Comparison of ENCODE assay signal across 7 mouse cellular contexts in the genomic region with DNA sequence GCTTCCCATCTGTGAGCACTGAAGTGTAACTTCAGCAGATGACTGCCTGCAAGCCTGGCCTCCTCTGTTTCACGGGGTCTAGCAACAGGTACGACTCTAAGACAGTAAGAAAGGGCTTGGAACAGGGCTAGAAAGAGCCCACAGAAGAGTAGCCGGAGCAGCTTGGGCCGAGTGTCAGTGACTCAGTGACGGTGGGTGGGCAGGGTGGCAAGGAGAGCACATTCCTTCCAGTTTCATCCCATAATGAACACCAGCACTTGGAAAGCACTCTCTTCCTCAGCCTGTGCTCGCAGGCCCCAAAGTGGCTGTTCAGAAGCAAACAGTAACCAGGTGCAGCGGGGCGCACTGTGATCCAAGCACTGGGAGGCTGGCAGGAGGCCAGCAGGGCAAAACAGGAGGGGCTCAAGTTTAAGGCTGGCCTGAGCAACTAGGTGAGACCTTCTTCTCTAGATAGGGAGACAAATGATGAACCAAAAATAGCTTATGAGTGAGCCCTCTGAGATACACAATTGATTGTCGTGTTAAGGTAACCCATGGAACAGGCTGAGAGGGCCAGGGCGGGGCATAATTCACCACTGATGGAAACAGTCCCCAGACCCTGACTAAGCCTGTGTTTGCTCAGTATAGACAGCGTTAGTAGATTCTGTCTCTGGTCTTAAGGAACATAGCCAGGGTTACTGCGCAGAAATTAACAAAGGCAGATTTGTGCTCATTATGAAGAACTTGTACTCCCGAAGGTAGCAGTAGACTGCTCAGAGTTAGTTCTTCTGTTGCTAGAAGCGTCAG. TPM values are rescaled to one million over a fixed set of nuclear protein-coding genes. Genes with fewer than 3 reads are reported as not detected.
A peak's percentile ranks its signal among the peaks of the same experiment; 100 is the strongest.
DNase-seq lines count a peak whose midpoint lies in the region; ATAC-seq and TF ChIP-seq lines count a peak whose summit lies in the region.

No protein-coding gene starts in this region.

- no peaks in the 10 kb centered on the region for H3K9me3 ChIP-seq in lung, embryonic 14.5 days (ENCODE audit: low read depth, low read length)
- H3K9me3 ChIP-seq in embryonic facial prominence, embryonic 15.5 days (replicated peaks): no peaks in the 10 kb centered on the region
- H3K9me3 ChIP-seq in intestine, embryonic 15.5 days: no peaks in the 10 kb centered on the region

- DNase-seq in lung, embryonic 14.5 days: peak; percentile 73
- DNase-seq in lung, postnatal 25 days (ENCODE audit: low spot score): no peak
- peak; percentile 68 for DNase-seq in retina, postnatal 1 day
- DNase-seq in urinary bladder, postnatal 4 days (ENCODE audit: low spot score in 2 of 2): no peak
- no peak for DNase-seq in embryo, embryonic 10.5 days (ENCODE audit: low spot score)

- H3K4me2 ChIP-seq in lung, embryonic 14.5 days: peak overlapping the region; percentile 35
- peak overlapping the region; percentile 19; the same call in 1 of the 2 replicates for H3K4me2 ChIP-seq in embryonic facial prominence, embryonic 15.5 days (replicated peaks)
- peak overlapping the region; percentile 14; the same call in 1 of the 2 replicates for H3K4me2 ChIP-seq in intestine, embryonic 15.5 days (replicated peaks)

- TF ChIP-seq CTCF in lung, embryonic 14.5 days (IDR thresholded peaks at IDR 0.05; ENCODE audit: low read depth): no peak

- WGBS in lung, embryonic 14.5 days: 54% methylated on average over 14 of the region's 14 CpGs
- 34% methylated on average over 14 of the region's 14 CpGs for WGBS in embryonic facial prominence, embryonic 15.5 days
- 45% methylated on average over 14 of the region's 14 CpGs for WGBS in intestine, embryonic 15.5 days

- H3K36me3 ChIP-seq in lung, embryonic 14.5 days (ENCODE audit: insufficient read depth): peaks cover 46% of the 10 kb centered on the region
- no peaks in the 10 kb centered on the region for H3K36me3 ChIP-seq in embryonic facial prominence, embryonic 15.5 days
- H3K36me3 ChIP-seq in intestine, embryonic 15.5 days: 0 out of 2 replicates have a peak, but pooled peaks cover 3% of the 10 kb centered on the region

- no peak overlapping the region; the same call in 1 of the 2 replicates for H3K9ac ChIP-seq in lung, embryonic 14.5 days
- H3K9ac ChIP-seq in embryonic facial prominence, embryonic 15.5 days: no peak overlapping the region
- H3K9ac ChIP-seq in intestine, embryonic 15.5 days: no peak overlapping the region

- peak overlapping the region; percentile 91 for H3K27ac ChIP-seq in lung, embryonic 14.5 days (ENCODE audit: low read depth)
- H3K27ac ChIP-seq in embryonic facial prominence, embryonic 15.5 days (replicated peaks): peak overlapping the region; percentile 88
- H3K27ac ChIP-seq in intestine, embryonic 15.5 days: peak overlapping the region; percentile 67

- H3K4me1 ChIP-seq in lung, embryonic 14.5 days (ENCODE audit: insufficient read depth): peaks cover 40% of the 10 kb centered on the region
- peaks cover 64% of the 10 kb centered on the region for H3K4me1 ChIP-seq in embryonic facial prominence, embryonic 15.5 days
- peaks cover 55% of the 10 kb centered on the region for H3K4me1 ChIP-seq in intestine, embryonic 15.5 days (replicated peaks)

- no peaks in the 10 kb centered on the region for H3K27me3 ChIP-seq in lung, embryonic 14.5 days (ENCODE audit: insufficient read depth, low read length)
- no peaks in the 10 kb centered on the region for H3K27me3 ChIP-seq in embryonic facial prominence, embryonic 15.5 days
- H3K27me3 ChIP-seq in intestine, embryonic 15.5 days (replicated peaks): no peaks in the 10 kb centered on the region

- no peak overlapping the region for H3K4me3 ChIP-seq in lung, embryonic 14.5 days (ENCODE audit: low read depth, low read length)
- H3K4me3 ChIP-seq in embryonic facial prominence, embryonic 15.5 days (replicated peaks): no peak overlapping the region
- H3K4me3 ChIP-seq in intestine, embryonic 15.5 days (replicated peaks): no peak overlapping the region

- 0 out of 2 replicates have a peak, but pooled peaks have one; percentile 6 for ATAC-seq in lung, embryonic 14.5 days (ENCODE audit: insufficient read depth)
- peak; percentile 30; the same call in 1 of the 2 replicates for ATAC-seq in embryonic facial prominence, embryonic 15.5 days (ENCODE audit: insufficient number of reproducible peaks, low FRiP score, low TSS enrichment, low read depth)
- ATAC-seq in intestine, embryonic 15.5 days: peak; percentile 53

RNA-seq across cellular contexts. Expression of a gene that starts 17.1 kb away (rescaled TPM):
- polyA plus RNA-seq in lung, embryonic 14.5 days (2014; fragmentation: Nextera tagmentation; extraction: Ambion mirVana): 0.17 and 0.30 TPM in 2 replicates
- 0.12 and 0.15 TPM in 2 replicates for polyA plus RNA-seq in embryonic facial prominence, embryonic 15.5 days (2015; fragmentation: Nextera tagmentation; extraction: Ambion mirVana)
- polyA plus RNA-seq in intestine, embryonic 15.5 days (2015; fragmentation: Nextera tagmentation; extraction: Ambion mirVana): 0.08 and 0.13 TPM in 2 replicates

Comparison
In these comparisons a context has a peak if more than half of its experiments do, and no peak if none do; other contexts are left out.
1. DNase-seq: peak in lung, embryonic 14.5 days (single experiment) and retina, postnatal 1 day (single experiment); none in lung, postnatal 25 days (single experiment), urinary bladder, postnatal 4 days (0 of 2) and embryo, embryonic 10.5 days (single experiment).
2. Peak in every context shown above with its lines, with median percentiles within 50 percentile points of each other: ATAC-seq, H3K27ac ChIP-seq and H3K4me2 ChIP-seq.